Mouse (Mus musculus): ENCODE results near the gene Pex7. TPM values are rescaled to one million over a fixed set of nuclear protein-coding genes. Genes with fewer than 3 reads are reported as not detected.

Gene Pex7
- polyA plus RNA-seq, 1 experiment from 2014 or later = 32.8 TPM

GRCm38 (mm10) chr10:19900191-19900590, 7.3 kb downstream of the Pex7 start:
- ATAC-seq = no peak
- H3K27me3 ChIP-seq (ENCODE audit: control insufficient read depth, insufficient read depth, low read depth, low read length) = no peaks in the 10 kb centered on the region
- 79% methylated on average over 2 of the region's 2 CpGs for WGBS
- no peaks in the 10 kb centered on the region for H3K36me3 ChIP-seq (ENCODE audit: control insufficient read depth, insufficient read depth, low read length)
- H3K4me1 ChIP-seq (ENCODE audit: control insufficient read depth, insufficient read depth, low read length) = no peaks in the 10 kb centered on the region
- no peaks in the 10 kb centered on the region for H3K9me3 ChIP-seq (replicated peaks; ENCODE audit: control insufficient read depth, low read length, poor library complexity, severe bottlenecking)
- H3K9ac ChIP-seq (ENCODE audit: low read depth, low read length) = no peak overlapping the region
- H3K4me3 ChIP-seq (ENCODE audit: low read depth, low read length) = no peak overlapping the region
- no peak overlapping the region for H3K27ac ChIP-seq (ENCODE audit: low read length)
- H3K4me2 ChIP-seq (ENCODE audit: low read length) = no peak overlapping the region

- H3K9me3 ChIP-seq (replicated peaks; ENCODE audit: control insufficient read depth, low read length, poor library complexity, severe bottlenecking) = no peaks in the 10 kb centered on the region
- H3K4me3 ChIP-seq (ENCODE audit: low read depth, low read length) = no peak overlapping the region
- no peak overlapping the region for H3K9ac ChIP-seq (ENCODE audit: low read depth, low read length)
- H3K36me3 ChIP-seq (ENCODE audit: control insufficient read depth, insufficient read depth, low read length) = no peaks in the 10 kb centered on the region
- 17% methylated on average over 4 of the region's 4 CpGs for WGBS
- peak; percentile 39; the same call in 1 of the 2 replicates for ATAC-seq
- H3K27me3 ChIP-seq (ENCODE audit: control insufficient read depth, insufficient read depth, low read depth, low read length) = no peaks in the 10 kb centered on the region
- H3K27ac ChIP-seq (ENCODE audit: low read length) = no peak overlapping the region
- no peaks in the 10 kb centered on the region for H3K4me1 ChIP-seq (ENCODE audit: control insufficient read depth, insufficient read depth, low read length)
- H3K4me2 ChIP-seq (ENCODE audit: low read length) = no peak overlapping the region
Observed at GRCm38 (mm10) chr10:19893976-19894375, 13.5 kb downstream of the Pex7 start.

- Histone ChIP-seq H3K9me3 (replicated peaks; ENCODE audit: control insufficient read depth, low read length, poor library complexity, severe bottlenecking) (no peaks in the 10 kb centered on the region), H3K9ac (ENCODE audit: low read depth, low read length) (no peak overlapping the region), H3K4me1 (ENCODE audit: control insufficient read depth, insufficient read depth, low read length) (no peaks in the 10 kb centered on the region), H3K36me3 (ENCODE audit: control insufficient read depth, insufficient read depth, low read length) (no peaks in the 10 kb centered on the region), H3K27me3 (ENCODE audit: control insufficient read depth, insufficient read depth, low read depth, low read length) (no peaks in the 10 kb centered on the region), H3K27ac (ENCODE audit: low read length) (no peak overlapping the region), H3K4me3 (ENCODE audit: low read depth, low read length) (no peak overlapping the region), H3K4me2 (ENCODE audit: low read length) (no peak overlapping the region)
- no peak for ATAC-seq
- 83% methylated on average over 6 of the region's 6 CpGs for WGBS
Observed at GRCm38 (mm10) chr10:19893146-19893545, 14.3 kb downstream of the Pex7 start.

GRCm38 (mm10) chr10:19891686-19892085, 15.8 kb downstream of the Pex7 start:
- Histone ChIP-seq H3K27ac (ENCODE audit: low read length) (no peak overlapping the region), H3K4me1 (ENCODE audit: control insufficient read depth, insufficient read depth, low read length) (no peaks in the 10 kb centered on the region), H3K9me3 (replicated peaks; ENCODE audit: control insufficient read depth, low read length, poor library complexity, severe bottlenecking) (no peaks in the 10 kb centered on the region), H3K27me3 (ENCODE audit: control insufficient read depth, insufficient read depth, low read depth, low read length) (no peaks in the 10 kb centered on the region), H3K36me3 (ENCODE audit: control insufficient read depth, insufficient read depth, low read length) (no peaks in the 10 kb centered on the region), H3K9ac (ENCODE audit: low read depth, low read length) (no peak overlapping the region), H3K4me3 (ENCODE audit: low read depth, low read length) (no peak overlapping the region), H3K4me2 (ENCODE audit: low read length) (no peak overlapping the region)
- 41% methylated on average over 3 of the region's 3 CpGs for WGBS
- no peak for ATAC-seq

GRCm38 (mm10) chr10:19889908-19890307, 17.6 kb downstream of the Pex7 start:
- no peak for ATAC-seq

GRCm38 (mm10) chr10:19886249-19886648, 21.2 kb downstream of the Pex7 start:
- Histone ChIP-seq H3K9ac (ENCODE audit: low read depth, low read length) (no peak overlapping the region), H3K27ac (ENCODE audit: low read length) (no peak overlapping the region), H3K4me1 (ENCODE audit: control insufficient read depth, insufficient read depth, low read length) (no peaks in the 10 kb centered on the region), H3K9me3 (replicated peaks; ENCODE audit: control insufficient read depth, low read length, poor library complexity, severe bottlenecking) (no peaks in the 10 kb centered on the region), H3K27me3 (ENCODE audit: control insufficient read depth, insufficient read depth, low read depth, low read length) (no peaks in the 10 kb centered on the region), H3K4me2 (ENCODE audit: low read length) (no peak overlapping the region), H3K4me3 (ENCODE audit: low read depth, low read length) (no peak overlapping the region), H3K36me3 (ENCODE audit: control insufficient read depth, insufficient read depth, low read length) (no peaks in the 10 kb centered on the region)
- no peak for ATAC-seq
- WGBS = 94% methylated on average over 3 of the region's 3 CpGs

More at GRCm38 (mm10) chr10:19889908-19890307, 17.6 kb downstream of the Pex7 start:
- Histone ChIP-seq H3K4me1 (ENCODE audit: control insufficient read depth, insufficient read depth, low read length) (no peaks in the 10 kb centered on the region), H3K9me3 (replicated peaks; ENCODE audit: control insufficient read depth, low read length, poor library complexity, severe bottlenecking) (no peaks in the 10 kb centered on the region), H3K4me3 (ENCODE audit: low read depth, low read length) (no peak overlapping the region), H3K27me3 (ENCODE audit: control insufficient read depth, insufficient read depth, low read depth, low read length) (no peaks in the 10 kb centered on the region), H3K4me2 (ENCODE audit: low read length) (no peak overlapping the region), H3K27ac (ENCODE audit: low read length) (no peak overlapping the region), H3K9ac (ENCODE audit: low read depth, low read length) (no peak overlapping the region), H3K36me3 (ENCODE audit: control insufficient read depth, insufficient read depth, low read length) (no peaks in the 10 kb centered on the region)
- WGBS = 68% methylated on average over 3 of the region's 3 CpGs

- Histone ChIP-seq H3K9me3 (replicated peaks; ENCODE audit: control insufficient read depth, low read length, poor library complexity, severe bottlenecking) (no peaks in the 10 kb centered on the region), H3K36me3 (ENCODE audit: control insufficient read depth, insufficient read depth, low read length) (no peaks in the 10 kb centered on the region), H3K4me3 (ENCODE audit: low read depth, low read length) (no peak overlapping the region), H3K4me1 (ENCODE audit: control insufficient read depth, insufficient read depth, low read length) (no peaks in the 10 kb centered on the region), H3K27me3 (ENCODE audit: control insufficient read depth, insufficient read depth, low read depth, low read length) (no peaks in the 10 kb centered on the region), H3K9ac (ENCODE audit: low read depth, low read length) (no peak overlapping the region), H3K27ac (ENCODE audit: low read length) (no peak overlapping the region), H3K4me2 (ENCODE audit: low read length) (no peak overlapping the region)
- ATAC-seq = no peak
- 75% methylated on average over 4 of the region's 4 CpGs for WGBS
Observed at GRCm38 (mm10) chr10:19884409-19884808, 23.1 kb downstream of the Pex7 start.

- Histone ChIP-seq H3K9me3 (replicated peaks; ENCODE audit: control insufficient read depth, low read length, poor library complexity, severe bottlenecking) (no peaks in the 10 kb centered on the region), H3K4me2 (ENCODE audit: low read length) (no peak overlapping the region), H3K4me1 (ENCODE audit: control insufficient read depth, insufficient read depth, low read length) (peaks cover 2% of the 10 kb centered on the region; the same call in 1 of the 2 replicates), H3K4me3 (ENCODE audit: low read depth, low read length) (no peak overlapping the region), H3K9ac (ENCODE audit: low read depth, low read length) (no peak overlapping the region), H3K27me3 (ENCODE audit: control insufficient read depth, insufficient read depth, low read depth, low read length) (no peaks in the 10 kb centered on the region), H3K36me3 (ENCODE audit: control insufficient read depth, insufficient read depth, low read length) (no peaks in the 10 kb centered on the region), H3K27ac (ENCODE audit: low read length) (no peak overlapping the region)
- ATAC-seq = no peak
- 80% methylated on average over 3 of the region's 3 CpGs for WGBS
Observed at GRCm38 (mm10) chr10:19880437-19880836, 27.1 kb downstream of the Pex7 start.

GRCm38 (mm10) chr10:19879161-19879560, 28.3 kb downstream of the Pex7 start:
- H3K4me2 ChIP-seq (ENCODE audit: low read length) = no peak overlapping the region
- peaks cover 2% of the 10 kb centered on the region; the same call in 1 of the 2 replicates for H3K4me1 ChIP-seq (ENCODE audit: control insufficient read depth, insufficient read depth, low read length)
- ATAC-seq = no peak
- no peaks in the 10 kb centered on the region for H3K36me3 ChIP-seq (ENCODE audit: control insufficient read depth, insufficient read depth, low read length)
- 65% methylated on average over 6 of the region's 6 CpGs for WGBS
- H3K27ac ChIP-seq (ENCODE audit: low read length) = no peak overlapping the region
- H3K9me3 ChIP-seq (replicated peaks; ENCODE audit: control insufficient read depth, low read length, poor library complexity, severe bottlenecking) = no peaks in the 10 kb centered on the region
- no peak overlapping the region for H3K9ac ChIP-seq (ENCODE audit: low read depth, low read length)
- no peaks in the 10 kb centered on the region for H3K27me3 ChIP-seq (ENCODE audit: control insufficient read depth, insufficient read depth, low read depth, low read length)
- H3K4me3 ChIP-seq (ENCODE audit: low read depth, low read length) = no peak overlapping the region
